Mouse (Mus musculus) lung, adult 18-20 months (tissue): Measurements from ENCODE around the gene Olfr1221.
"Not testable (repeated sequence)": the region's sequence is repeated elsewhere in the genome, so short reads cannot be mapped to it uniquely, and the experiment has no call there.

Experiments used
- DNase-seq, 2 experiments: peaks; one replicate each; pipeline ENCODE4 v3.0.0; 2022; ENCODE audit warnings: mixed read lengths in 2 of 2

The Olfr1221 gene

DNA sequence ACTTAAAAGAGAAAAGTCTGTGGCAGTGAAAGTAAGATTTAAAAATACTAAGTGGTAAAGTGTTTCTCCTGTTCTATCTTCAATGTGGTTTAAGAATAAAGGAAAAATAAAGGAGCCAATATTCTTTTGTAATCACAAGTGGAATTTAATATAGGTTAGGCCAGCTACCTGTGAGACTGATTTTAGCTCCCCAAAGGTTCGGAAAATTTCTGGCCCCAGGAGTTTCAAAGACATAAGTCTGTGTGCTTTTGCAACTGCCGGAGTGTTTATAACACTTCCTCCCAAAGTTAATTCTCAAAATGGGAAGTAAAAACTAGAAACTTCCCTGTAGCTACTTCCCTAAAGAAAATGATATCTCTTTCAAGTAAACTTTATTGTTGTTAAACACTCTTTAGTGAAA, at the start of gene Olfr1221:
Olfr1221 (minus strand) TSS at position 101 of the 400 bp plus-strand sequence.
- no peak for DNase-seq

DNA sequence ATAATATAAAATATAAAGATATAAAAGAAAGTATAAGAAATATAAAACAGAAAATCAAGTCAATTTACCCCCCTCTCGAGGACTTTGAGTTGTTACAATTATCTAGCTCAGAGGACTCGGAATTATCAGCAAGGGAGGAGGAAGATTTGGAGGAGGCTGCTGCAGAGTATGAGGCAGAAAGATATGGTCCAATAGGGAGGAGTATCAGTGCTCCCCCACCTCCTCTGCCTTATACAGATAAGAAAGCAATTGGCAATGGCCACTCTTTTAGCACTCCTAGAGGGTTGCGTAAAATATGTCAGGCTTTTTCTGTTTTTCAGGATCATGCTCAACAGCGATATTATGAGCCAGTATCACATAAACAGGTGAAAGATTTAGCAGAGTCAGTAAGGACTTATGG, 47.6 kb upstream of the Olfr1221 start:
- not testable (repeated sequence) for DNase-seq

DNA sequence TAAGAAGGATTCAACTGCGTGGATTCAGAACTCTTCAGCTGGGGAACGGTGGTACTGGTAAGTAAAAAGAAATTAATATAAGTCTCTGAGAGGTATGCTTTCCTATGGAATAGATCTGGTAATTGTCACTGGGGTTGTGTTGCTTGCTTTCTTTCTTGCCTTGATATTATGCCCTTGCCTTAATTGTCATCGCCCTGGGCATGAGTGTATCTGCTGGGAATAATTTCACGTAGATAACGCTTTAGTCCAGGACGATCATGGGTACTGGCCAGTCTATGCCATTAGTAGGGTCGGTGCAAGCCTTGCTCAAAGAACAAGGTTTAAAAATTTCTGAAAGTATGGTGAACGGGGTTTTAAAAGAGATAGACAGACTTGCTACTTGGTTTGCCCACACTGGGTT, 46.9 kb upstream of the Olfr1221 start, which contains the start of gene Olfr1224-ps1:
Olfr1224-ps1 (minus strand) TSS at position 101 of the 400 bp plus-strand sequence.
- DNase-seq: not testable (repeated sequence)

DNA sequence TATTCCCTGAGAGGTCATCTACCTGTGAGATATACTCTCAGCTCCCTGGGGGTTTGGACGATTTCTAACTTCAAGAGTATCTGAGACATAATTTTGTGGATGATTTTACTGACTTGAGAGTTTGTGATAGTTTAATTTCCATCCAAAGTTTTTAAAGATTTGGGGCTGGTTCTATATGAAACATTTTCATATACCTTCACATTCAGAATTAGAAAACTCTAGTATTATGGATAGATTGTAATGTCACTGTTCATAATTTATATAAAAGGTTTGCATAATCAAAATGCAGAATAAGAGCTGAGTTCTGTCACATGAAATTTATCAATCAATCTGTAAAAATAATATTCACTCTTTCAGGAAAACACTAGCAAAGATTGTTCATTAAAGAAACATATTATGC, 34.4 kb upstream of the Olfr1221 start, which contains the start of gene Olfr1223:
Olfr1223 (minus strand) TSS at position 101 of the 400 bp plus-strand sequence.
- DNase-seq: no peak

DNA sequence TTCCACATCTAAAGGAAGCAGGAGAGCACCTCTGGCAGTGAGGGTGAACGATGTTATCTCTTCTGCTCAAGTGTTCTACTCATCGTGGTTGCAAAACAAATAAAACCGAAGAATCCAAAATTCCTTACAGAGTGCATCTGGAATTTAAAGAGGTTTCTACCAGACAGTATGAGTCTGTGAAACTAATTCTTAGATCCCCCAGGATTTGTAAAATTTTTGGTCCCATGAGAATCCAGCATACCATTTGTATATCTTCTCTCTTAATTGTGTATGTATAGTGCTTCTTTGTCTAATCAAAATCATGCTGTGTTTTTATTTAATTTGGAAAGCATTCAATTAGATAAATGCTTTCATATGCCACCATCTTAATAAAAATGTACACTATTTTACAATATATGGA, 15.9 kb upstream of the Olfr1221 start, which contains the start of gene Olfr1222:
Olfr1222 (minus strand) TSS at position 101 of the 400 bp plus-strand sequence.
- no peak for DNase-seq

DNA sequence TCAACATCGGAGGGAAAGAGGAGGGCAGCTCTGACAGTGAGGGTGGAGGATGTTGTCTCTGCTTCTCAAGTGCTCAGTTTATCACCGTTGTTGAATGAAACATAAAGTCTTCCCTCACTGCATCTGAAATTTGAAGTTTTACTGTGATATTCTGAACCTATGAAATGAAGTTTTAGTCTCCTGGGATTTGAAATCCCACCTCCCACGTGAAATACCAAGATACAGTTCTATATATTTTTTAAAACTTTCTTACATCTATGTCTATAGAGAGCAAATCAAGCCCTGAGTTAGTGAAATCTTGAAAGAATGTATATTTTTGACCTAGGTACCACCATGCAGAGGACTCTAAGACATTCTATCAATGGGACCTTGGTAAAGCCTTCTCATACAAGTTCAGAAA, 10.3 kb downstream of the Olfr1221 start, which contains the start of gene Olfr1220:
Olfr1220 (minus strand) TSS at position 101 of the 400 bp plus-strand sequence.
- no peak for DNase-seq

DNA sequence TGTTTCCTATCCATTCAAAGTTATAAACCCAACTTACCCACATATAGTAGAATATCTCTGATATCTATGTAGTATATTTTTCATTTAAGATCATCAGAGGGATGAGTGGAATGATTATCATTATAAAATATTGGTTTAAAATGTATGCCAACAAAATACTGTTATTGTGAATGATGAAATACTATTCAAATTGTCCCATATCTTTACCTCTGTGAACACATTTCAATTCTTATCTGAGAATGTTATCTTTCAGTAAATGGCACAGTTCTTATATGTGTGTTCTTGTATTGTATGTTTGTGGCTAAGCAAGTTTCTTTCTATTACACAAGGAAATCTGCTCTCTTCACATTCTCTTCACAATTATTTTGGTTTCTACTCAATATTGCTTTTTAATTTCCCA, 11.4 kb downstream of the Olfr1221 start:
- no peak for DNase-seq

DNA sequence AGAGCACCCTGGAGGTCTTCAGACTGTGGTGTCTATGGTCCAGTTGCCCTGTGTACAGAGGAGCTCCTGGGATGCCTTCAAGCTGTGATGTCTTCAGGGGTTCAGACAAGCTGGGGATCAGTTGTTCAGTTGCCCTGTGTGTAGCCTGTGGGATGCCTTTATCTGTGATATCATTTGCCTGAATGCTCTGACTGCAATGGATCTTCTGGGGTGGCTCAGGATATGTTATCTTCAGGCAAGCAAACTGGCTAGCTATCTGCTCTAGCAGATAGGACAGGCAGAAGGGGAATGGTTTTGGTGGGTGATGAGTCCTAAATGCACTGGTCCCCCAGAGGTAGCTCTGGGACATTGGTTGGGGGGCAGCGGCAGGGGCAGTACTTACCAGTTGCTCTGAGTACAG, 23.2 kb downstream of the Olfr1221 start:
- no peak for DNase-seq

DNA sequence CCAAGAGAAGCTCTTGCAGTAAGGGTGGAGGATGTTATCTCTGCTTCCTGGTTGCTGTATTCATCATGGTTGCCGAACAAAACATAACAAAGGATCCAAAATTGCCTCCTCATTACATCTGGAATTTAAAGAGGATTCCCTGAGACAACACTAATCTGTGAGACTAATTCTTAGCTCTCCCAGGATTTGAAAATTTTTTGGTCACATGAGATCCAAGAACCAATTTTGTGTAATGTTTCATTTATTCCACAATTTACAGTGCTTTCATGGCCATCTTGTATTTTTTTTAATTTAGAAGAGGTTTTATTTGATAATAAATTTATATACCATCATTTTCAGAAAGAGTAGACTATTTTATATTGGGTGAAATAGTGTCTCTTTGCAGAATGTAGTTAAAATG, 33.7 kb downstream of the Olfr1221 start, which contains the start of gene Olfr1219:
Olfr1219 (minus strand) TSS at position 101 of the 400 bp plus-strand sequence.
- no peak for DNase-seq

DNA sequence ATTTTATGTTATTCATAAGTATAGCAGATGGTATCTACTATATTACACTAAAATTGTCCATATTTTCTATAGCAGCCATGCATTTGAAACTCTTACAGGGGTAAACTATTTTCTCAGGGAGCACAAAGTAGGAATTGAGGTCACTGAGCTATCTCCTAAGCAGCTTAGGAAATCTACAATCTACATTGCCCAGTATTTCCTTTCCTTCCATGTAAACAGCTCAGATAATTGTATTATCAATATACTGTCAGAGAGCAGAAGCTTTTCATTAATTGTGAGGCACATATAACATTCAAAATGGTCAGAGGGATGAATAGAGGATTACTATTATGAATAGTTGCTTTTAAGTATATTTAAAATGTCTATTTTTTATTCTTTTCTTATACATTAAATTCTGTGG, 35.6 kb downstream of the Olfr1221 start:
- no peak for DNase-seq

DNA sequence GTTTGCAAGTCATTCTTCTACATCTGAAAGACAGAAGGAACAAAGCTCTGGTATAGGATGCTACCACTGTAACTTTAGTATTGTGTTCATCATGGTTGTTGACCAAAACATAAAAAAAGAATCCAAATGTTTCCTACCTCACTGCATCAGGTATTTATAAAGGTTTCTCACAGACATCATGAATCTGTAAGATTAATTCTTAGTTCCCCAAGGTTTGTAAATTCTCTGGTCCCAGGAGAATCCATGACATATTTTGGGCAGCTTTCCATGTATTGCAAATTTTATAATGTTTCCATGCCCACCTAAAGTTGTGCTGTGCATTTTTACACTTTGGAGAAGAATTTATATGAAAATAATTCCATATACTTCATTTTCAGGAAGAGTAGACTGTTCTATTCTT, 56.0 kb downstream of the Olfr1221 start, which contains the start of gene Olfr1218:
Olfr1218 (minus strand) TSS at position 101 of the 400 bp plus-strand sequence.
- no peak for DNase-seq
